Mouse (Mus musculus) liver, postnatal 0 days (tissue): Measurements from ENCODE around the gene Slc6a21.

Experiments used
- CTCF ChIP-seq: sonication (generic); IDR thresholded peaks from 2 replicates; pipeline ENCODE4 v1.5.1; 2016; ENCODE audit warnings: antibody characterized with exemption, low read depth
- EP300 ChIP-seq: IDR thresholded peaks from 2 replicates; pipeline ENCODE4 v1.6.1; 2016; ENCODE audit warnings: antibody characterized with exemption, low read depth, mild to moderate bottlenecking

DNA sequence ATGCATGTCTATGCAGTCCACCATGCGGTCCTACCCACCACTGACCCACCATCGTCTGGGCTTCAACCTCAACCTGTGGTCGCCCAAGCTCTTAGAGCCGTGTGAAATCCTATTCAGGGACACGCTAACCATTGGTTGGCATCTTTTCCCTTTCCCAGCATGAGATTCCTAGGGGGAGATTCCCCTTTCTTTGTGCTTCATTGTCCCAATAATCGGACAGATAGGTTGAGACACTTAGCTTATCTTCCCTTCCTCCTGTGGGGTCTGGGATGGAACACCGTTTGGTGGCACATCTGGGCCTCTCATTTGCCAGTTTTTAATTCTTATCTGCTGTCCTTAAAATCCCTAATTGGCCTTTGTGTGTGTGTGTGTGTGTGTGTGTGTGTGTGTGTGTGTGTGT is 37.2 kb upstream of the Slc6a21 start:
- TF ChIP-seq CTCF (no peak), EP300 (no peak)
